ENCODE assay signal across 8 mouse cellular contexts in genomic region chr7:28381017-28381790, GRCm38 (mm10). TPM values are rescaled to one million over a fixed set of nuclear protein-coding genes. Genes with fewer than 3 reads are reported as not detected.
DNase-seq lines count a peak whose midpoint lies in the region; ATAC-seq lines count a peak whose summit lies in the region.

No protein-coding gene starts in this region.

- H3K9me3 ChIP-seq in liver, embryonic 16.5 days (replicated peaks; ENCODE audit: control insufficient read depth, low read length) = no peaks in the 10 kb centered on the region
- H3K9me3 ChIP-seq in neural tube, embryonic 11.5 days (ENCODE audit: control insufficient read depth, low read length) = no peaks in the 10 kb centered on the region

- H3K36me3 ChIP-seq in liver, embryonic 16.5 days (ENCODE audit: control insufficient read depth, insufficient read depth) = peaks cover 4% of the 10 kb centered on the region; the same call in 1 of the 2 replicates
- peaks cover 5% of the 10 kb centered on the region for H3K36me3 ChIP-seq in neural tube, embryonic 11.5 days (ENCODE audit: control insufficient read depth, insufficient read depth, low read length)

- WGBS in liver, embryonic 16.5 days (ENCODE audit: insufficient replicate concordance) = under 1% methylated on average over 30 of the region's 30 CpGs
- 15% methylated on average over 30 of the region's 30 CpGs for WGBS in neural tube, embryonic 11.5 days

- H3K4me1 ChIP-seq in liver, embryonic 16.5 days (ENCODE audit: control insufficient read depth, low read depth, low read length) = peaks cover 92% of the 10 kb centered on the region
- peaks cover 35% of the 10 kb centered on the region for H3K4me1 ChIP-seq in neural tube, embryonic 11.5 days (ENCODE audit: control insufficient read depth, insufficient read depth, low read length)

- no peaks in the 10 kb centered on the region for H3K27me3 ChIP-seq in liver, embryonic 16.5 days (ENCODE audit: control insufficient read depth, insufficient read depth, low read depth, low read length)
- no peaks in the 10 kb centered on the region for H3K27me3 ChIP-seq in neural tube, embryonic 11.5 days (ENCODE audit: control insufficient read depth, insufficient read depth, low read length)

- H3K4me3 ChIP-seq in liver, embryonic 16.5 days (ENCODE audit: low read depth, low read length) = peak overlapping the region; percentile 58
- 0 out of 2 replicates have a peak overlapping the region, but pooled peaks have one; percentile 6 for H3K4me3 ChIP-seq in neural tube, embryonic 11.5 days (ENCODE audit: low read depth, low read length)

- peak overlapping the region; percentile 50 for H3K9ac ChIP-seq in liver, embryonic 16.5 days (ENCODE audit: low read depth, low read length)
- peak overlapping the region; percentile 49 for H3K9ac ChIP-seq in neural tube, embryonic 11.5 days (ENCODE audit: low read length)

- DNase-seq in adrenal gland, postnatal 25 days = peak; percentile 84
- peak; percentile 72 for DNase-seq in gastrocnemius, postnatal 10 days
- peak; percentile 98 for DNase-seq in induced T-regulatory cell, adult 2 months (ENCODE audit: low read depth)
- DNase-seq in neural tube, embryonic 11.5 days (ENCODE audit: low spot score) = peak; percentile 39
- peak; percentile 87 for DNase-seq in thymus, postnatal 25 days
- DNase-seq in cerebellum, adult 8-10 months = no peak

- peak overlapping the region; percentile 97 for H3K27ac ChIP-seq in liver, embryonic 16.5 days (ENCODE audit: low read length)
- peak overlapping the region; percentile 51 for H3K27ac ChIP-seq in neural tube, embryonic 11.5 days (ENCODE audit: low read depth, low read length)

- ATAC-seq in CD4-positive, CD25-positive, alpha-beta regulatory T cell, adult 4 months = peak; percentile 49
- ATAC-seq in liver, embryonic 16.5 days (ENCODE audit: low read depth) = peak; percentile 22
- no peak for ATAC-seq in neural tube, embryonic 11.5 days (ENCODE audit: insufficient read depth, low FRiP score, low TSS enrichment)

- H3K4me2 ChIP-seq in liver, embryonic 16.5 days (ENCODE audit: low read depth, low read length) = peak overlapping the region; percentile 96
- H3K4me2 ChIP-seq in neural tube, embryonic 11.5 days (ENCODE audit: low read depth) = peak overlapping the region; percentile 17

RNA-seq across cellular contexts. Expression of gene Zfp36, which starts 1.2 kb away (rescaled TPM):
- polyA plus RNA-seq in CD4-positive, CD25-positive, alpha-beta regulatory T cell, adult 4 months (2017; shearing (Covaris generic)) = 100 to 1,000 TPM; 156 to 341 TPM
- 14.8 and 16.1 TPM in 2 replicates for total RNA-seq in adrenal gland, postnatal 25 days (2021)
- total RNA-seq in gastrocnemius, postnatal 10 days (2021) = 10 to 100 TPM in 1 of 2 experiments, 1 to 10 TPM in 1; 8.1 to 10.5 TPM
- polyA plus RNA-seq in liver, embryonic 16.5 days (2015; fragmentation: Nextera tagmentation; extraction: Ambion mirVana) = 7.9 and 10.8 TPM in 2 replicates
- 4.3 and 5.1 TPM in 2 replicates for polyA plus RNA-seq in neural tube, embryonic 11.5 days (2014; fragmentation: Nextera tagmentation; extraction: Ambion mirVana)

RNA-seq across cellular contexts. Expression of gene Plekhg2, which starts 8.8 kb away (rescaled TPM):
- polyA plus RNA-seq in CD4-positive, CD25-positive, alpha-beta regulatory T cell, adult 4 months (2017; shearing (Covaris generic)) = 100 to 1,000 TPM in 1 of 2 experiments, 10 to 100 TPM in 1; 65.5 to 110 TPM
- total RNA-seq in adrenal gland, postnatal 25 days (2021) = 25.1 and 27.0 TPM in 2 replicates
- 10 to 100 TPM; 18.7 to 30.0 TPM for total RNA-seq in gastrocnemius, postnatal 10 days (2021)
- 4.8 and 6.3 TPM in 2 replicates for polyA plus RNA-seq in liver, embryonic 16.5 days (2015; fragmentation: Nextera tagmentation; extraction: Ambion mirVana)
- 50.5 and 54.5 TPM in 2 replicates for polyA plus RNA-seq in neural tube, embryonic 11.5 days (2014; fragmentation: Nextera tagmentation; extraction: Ambion mirVana)

RNA-seq across cellular contexts. Expression of gene Med29, which starts 11.3 kb away (rescaled TPM):
- polyA plus RNA-seq in CD4-positive, CD25-positive, alpha-beta regulatory T cell, adult 4 months (2017; shearing (Covaris generic)) = 10 to 100 TPM; 25.8 to 27.5 TPM
- 31.3 and 34.4 TPM in 2 replicates for total RNA-seq in adrenal gland, postnatal 25 days (2021)
- total RNA-seq in gastrocnemius, postnatal 10 days (2021) = 10 to 100 TPM; 22.6 to 23.0 TPM
- polyA plus RNA-seq in liver, embryonic 16.5 days (2015; fragmentation: Nextera tagmentation; extraction: Ambion mirVana) = 20.5 and 21.6 TPM in 2 replicates
- 45.8 and 48.8 TPM in 2 replicates for polyA plus RNA-seq in neural tube, embryonic 11.5 days (2014; fragmentation: Nextera tagmentation; extraction: Ambion mirVana)

RNA-seq across cellular contexts. Expression of gene Paf1, which starts 11.5 kb away (rescaled TPM):
- 10 to 100 TPM; 55.6 to 71.0 TPM for polyA plus RNA-seq in CD4-positive, CD25-positive, alpha-beta regulatory T cell, adult 4 months (2017; shearing (Covaris generic))
- 80.7 and 92.7 TPM in 2 replicates for total RNA-seq in adrenal gland, postnatal 25 days (2021)
- 10 to 100 TPM; 36.5 to 46.2 TPM for total RNA-seq in gastrocnemius, postnatal 10 days (2021)
- polyA plus RNA-seq in liver, embryonic 16.5 days (2015; fragmentation: Nextera tagmentation; extraction: Ambion mirVana) = 24.7 and 25.8 TPM in 2 replicates
- polyA plus RNA-seq in neural tube, embryonic 11.5 days (2014; fragmentation: Nextera tagmentation; extraction: Ambion mirVana) = 71.7 and 78.0 TPM in 2 replicates

RNA-seq across cellular contexts. Expression of gene Rps16, which starts 30.8 kb away (rescaled TPM):
- 1,000 to 10,000 TPM; 1,259 to 1,457 TPM for polyA plus RNA-seq in CD4-positive, CD25-positive, alpha-beta regulatory T cell, adult 4 months (2017; shearing (Covaris generic))
- 820 and 1,029 TPM in 2 replicates for total RNA-seq in adrenal gland, postnatal 25 days (2021)
- total RNA-seq in gastrocnemius, postnatal 10 days (2021) = 100 to 1,000 TPM; 757 to 807 TPM
- polyA plus RNA-seq in liver, embryonic 16.5 days (2015; fragmentation: Nextera tagmentation; extraction: Ambion mirVana) = 531 and 598 TPM in 2 replicates
- polyA plus RNA-seq in neural tube, embryonic 11.5 days (2014; fragmentation: Nextera tagmentation; extraction: Ambion mirVana) = 780 and 827 TPM in 2 replicates

Comparison
In these comparisons a context has a peak if more than half of its experiments do, and no peak if none do; other contexts are left out.
1. RNA of gene Zfp36, which starts 1.2 kb away (polyA plus RNA-seq): 156 to 341 TPM in CD4-positive, CD25-positive, alpha-beta regulatory T cell, adult 4 months; 7.9 to 10.8 TPM in liver, embryonic 16.5 days and 4.3 to 5.1 TPM in neural tube, embryonic 11.5 days; every median in the first group is over 10 times any median in the second.